Mouse (Mus musculus): Measurements from ENCODE around the gene Plgrkt.

Gene Plgrkt

DNA sequence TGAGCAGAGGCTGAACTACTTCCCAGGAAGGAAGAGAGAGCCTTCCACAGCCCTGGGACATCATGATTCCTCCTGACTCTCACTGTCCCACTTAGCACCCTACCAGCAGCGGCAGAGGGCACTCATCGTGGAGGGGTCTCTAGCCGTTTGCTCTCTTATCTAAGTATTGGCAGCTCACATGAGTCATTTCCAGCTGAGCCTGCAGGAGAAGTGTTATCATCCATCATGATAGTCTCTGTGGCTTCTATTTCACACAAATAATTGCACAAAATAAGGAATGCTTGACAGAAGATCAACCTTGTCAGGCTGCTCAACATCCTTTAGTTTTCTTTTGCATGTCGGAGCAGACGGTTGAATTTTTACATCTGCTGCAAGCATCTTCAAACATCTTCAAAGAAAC lies 6.9 kb downstream of the Plgrkt start:
- in situ Hi-C loops (cut with MboI; ENCODE audit: low sequenced_read_pairs): no loop called here

GRCm38 (mm10) chr19:29356281-29356680 lies 10.9 kb downstream of the Plgrkt start:
- in situ Hi-C loops (cut with MboI; ENCODE audit: low sequenced_read_pairs): loop anchor here (10.0 kb wide), 1 partner anchor 301 kb away; no protein-coding TSS in a partner anchor

GRCm38 (mm10) chr19:29354895-29355877 lies 12.0 kb downstream of the Plgrkt start:
- in situ Hi-C loops (cut with MboI; ENCODE audit: low sequenced_read_pairs): loop anchor here (10.0 kb wide), 1 partner anchor 300 kb away; no protein-coding TSS in a partner anchor

DNA sequence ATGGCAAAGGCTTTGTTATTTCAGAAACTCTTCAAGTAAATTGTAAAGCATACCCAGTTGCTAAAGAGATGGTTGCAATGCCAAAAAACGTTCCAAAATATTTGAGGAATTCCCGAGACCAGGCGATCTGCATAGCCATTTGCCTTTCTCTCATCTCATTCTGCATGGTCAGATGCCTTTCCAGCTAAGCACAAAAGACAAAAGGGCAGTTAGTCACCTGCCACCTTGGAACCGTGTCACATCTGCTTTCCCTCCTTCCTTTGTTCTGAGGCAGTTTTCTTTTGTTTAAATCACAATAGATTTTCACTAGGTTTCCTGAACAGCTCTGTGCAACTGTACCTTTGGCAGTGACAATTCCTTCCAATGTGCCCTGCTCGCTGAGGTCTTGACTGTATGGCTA lies 16.2 kb downstream of the Plgrkt start:
- in situ Hi-C loops (cut with MboI; ENCODE audit: low sequenced_read_pairs): loop anchor here (10.0 kb wide), 1 partner anchor 296 kb away; no protein-coding TSS in a partner anchor

DNA sequence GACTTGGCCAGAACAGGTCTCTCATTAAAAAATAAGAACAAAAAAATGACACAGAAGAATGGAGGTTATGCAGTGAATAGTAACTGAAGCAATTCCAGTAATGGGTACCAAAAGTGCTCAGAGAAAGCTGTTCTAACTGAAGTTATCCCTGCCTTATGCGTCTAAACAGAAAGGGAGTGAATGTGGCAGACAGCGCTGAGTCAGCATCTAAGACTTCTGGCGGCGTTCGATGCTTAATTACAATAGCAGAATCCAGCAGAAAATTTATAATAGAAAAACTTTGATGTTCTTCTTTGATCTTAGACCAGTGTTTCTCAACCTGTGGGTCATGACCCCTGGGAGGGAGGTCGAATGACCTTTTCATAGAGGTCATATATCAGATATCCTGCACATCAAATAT lies 21.6 kb downstream of the Plgrkt start:
- in situ Hi-C loops (cut with MboI; ENCODE audit: low sequenced_read_pairs): no loop called here

- in situ Hi-C loops (cut with MboI; ENCODE audit: low sequenced_read_pairs): no loop called here
These were observed 22.3 kb downstream of the Plgrkt start for GRCm38 (mm10) chr19:29344868-29345267.

- in situ Hi-C loops (cut with MboI; ENCODE audit: low sequenced_read_pairs): no loop called here
These were observed 24.9 kb downstream of the Plgrkt start for GRCm38 (mm10) chr19:29342281-29342680.

GRCm38 (mm10) chr19:29341029-29341428 lies 26.2 kb downstream of the Plgrkt start:
- in situ Hi-C loops (cut with MboI; ENCODE audit: low sequenced_read_pairs): no loop called here

- in situ Hi-C loops (cut with MboI; ENCODE audit: low sequenced_read_pairs): no loop called here
These were observed 30.6 kb downstream of the Plgrkt start for GRCm38 (mm10) chr19:29336624-29337023.

DNA sequence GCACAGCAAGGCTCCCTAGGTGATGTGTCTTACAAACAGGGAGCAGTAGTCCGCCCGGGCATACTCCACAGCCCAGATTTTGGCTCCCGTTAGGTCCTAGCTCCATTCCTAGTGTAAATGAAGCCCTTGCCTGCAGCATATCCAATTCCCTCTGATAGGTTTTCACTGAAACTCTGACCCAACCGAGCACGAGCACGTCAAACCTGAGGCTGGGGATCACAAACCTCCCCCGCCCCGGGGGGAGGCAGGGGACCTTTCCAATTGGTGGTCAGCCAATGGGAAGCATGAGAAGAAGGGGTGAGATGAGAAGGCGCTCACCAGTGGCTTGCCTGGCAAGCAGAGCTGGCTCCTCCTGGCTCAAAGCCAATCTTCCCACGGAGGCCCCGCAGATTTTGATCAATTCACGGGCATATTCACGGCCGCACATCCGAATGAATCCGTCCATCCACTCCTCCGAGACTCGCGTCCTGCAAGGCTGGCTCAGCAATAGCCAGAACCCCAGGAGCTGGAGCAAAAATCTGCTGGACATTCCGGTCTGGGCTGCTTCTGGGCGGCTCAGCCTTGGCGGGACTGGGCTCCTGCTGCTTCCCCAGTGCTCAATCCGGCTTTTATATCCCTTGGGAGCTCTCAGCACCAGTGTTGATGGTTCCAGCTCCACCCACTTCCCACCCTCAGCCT lies 33.0 kb downstream of the Plgrkt start, which contains the start of gene Rln1:
Rln1 (minus strand) TSS at position 603 of the 678 bp plus-strand sequence.
- in situ Hi-C loops (cut with MboI; ENCODE audit: low sequenced_read_pairs): no loop called here

- in situ Hi-C loops (cut with MboI; ENCODE audit: low sequenced_read_pairs): no loop called here
These were observed 40.2 kb downstream of the Plgrkt start for GRCm38 (mm10) chr19:29326822-29327552.

DNA sequence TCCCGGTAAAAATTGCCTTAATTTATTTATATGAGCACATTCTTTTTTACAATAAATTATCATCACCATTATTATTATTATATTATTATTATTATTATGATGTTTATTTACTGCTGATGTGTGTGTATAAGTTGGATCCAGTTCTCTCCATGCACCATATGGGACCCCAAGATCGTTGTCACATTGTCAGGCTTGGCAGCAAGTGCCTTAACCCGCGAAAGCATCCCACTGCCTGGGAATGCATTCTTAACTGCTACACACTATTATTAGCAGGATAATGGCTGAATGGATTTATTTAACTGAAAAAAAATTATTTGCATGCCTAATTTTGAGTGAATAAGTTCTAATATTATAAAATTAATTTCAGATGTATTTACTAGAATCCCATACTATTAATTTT lies 40.8 kb downstream of the Plgrkt start:
- in situ Hi-C loops (cut with MboI; ENCODE audit: low sequenced_read_pairs): no loop called here

DNA sequence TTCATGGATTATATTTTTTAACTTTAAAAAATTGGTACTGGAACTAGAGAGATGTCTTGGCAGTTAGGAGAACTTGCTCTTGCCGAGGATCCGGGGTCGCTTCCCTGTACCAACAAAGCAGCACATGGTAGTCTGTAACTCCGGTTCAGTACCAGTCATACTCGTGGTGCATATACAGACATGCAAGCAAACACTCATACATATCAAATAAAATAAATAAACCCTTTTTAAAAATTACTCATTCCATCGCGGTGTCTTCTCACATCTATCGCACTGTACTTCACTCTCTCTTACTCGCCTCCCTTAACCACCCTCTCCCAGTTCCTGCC lies 41.4 kb downstream of the Plgrkt start:
- in situ Hi-C loops (cut with MboI; ENCODE audit: low sequenced_read_pairs): no loop called here

DNA sequence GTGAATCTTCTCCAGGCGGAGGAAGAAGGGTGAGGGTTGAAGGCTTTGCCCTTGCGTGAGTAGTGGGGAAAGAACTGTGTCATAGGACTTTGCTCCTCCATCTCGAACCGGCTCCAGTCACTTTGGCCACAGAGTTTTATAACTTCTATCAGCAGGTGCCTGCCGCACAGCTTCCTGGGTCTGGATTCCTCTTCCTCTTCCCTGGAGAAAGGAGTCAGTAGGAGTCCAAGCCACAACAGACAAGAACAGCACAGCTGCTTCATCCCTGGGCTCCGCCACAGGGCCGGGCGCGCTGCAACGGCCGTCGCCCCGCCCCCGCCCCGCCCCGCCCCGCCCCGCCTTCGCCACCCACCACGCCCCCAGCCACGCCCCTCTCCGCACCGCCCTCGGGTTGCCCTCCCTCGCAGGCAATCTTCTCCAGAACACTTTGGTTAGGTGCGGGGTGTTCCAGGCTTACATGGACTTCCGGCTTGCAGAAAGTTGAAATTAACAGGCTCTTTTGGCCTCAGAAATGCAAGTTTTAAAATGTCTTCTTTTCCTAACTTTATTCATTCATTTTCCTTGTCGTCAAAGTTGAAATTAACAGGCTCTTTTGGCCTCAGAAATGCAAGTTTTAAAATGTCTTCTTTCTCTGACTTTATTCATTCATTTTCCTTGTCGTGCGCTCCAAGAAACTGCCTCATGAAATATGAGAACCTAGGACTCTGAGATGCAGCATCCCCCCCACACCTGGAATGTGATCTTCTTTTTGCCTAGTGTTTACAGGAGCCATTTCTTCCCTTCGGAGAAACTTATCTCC lies 41.9 kb downstream of the Plgrkt start, which contains the start of gene Insl6:
Insl6 (minus strand) TSS at position 304 of the 799 bp plus-strand sequence.
- in situ Hi-C loops (cut with MboI; ENCODE audit: low sequenced_read_pairs): no loop called here

DNA sequence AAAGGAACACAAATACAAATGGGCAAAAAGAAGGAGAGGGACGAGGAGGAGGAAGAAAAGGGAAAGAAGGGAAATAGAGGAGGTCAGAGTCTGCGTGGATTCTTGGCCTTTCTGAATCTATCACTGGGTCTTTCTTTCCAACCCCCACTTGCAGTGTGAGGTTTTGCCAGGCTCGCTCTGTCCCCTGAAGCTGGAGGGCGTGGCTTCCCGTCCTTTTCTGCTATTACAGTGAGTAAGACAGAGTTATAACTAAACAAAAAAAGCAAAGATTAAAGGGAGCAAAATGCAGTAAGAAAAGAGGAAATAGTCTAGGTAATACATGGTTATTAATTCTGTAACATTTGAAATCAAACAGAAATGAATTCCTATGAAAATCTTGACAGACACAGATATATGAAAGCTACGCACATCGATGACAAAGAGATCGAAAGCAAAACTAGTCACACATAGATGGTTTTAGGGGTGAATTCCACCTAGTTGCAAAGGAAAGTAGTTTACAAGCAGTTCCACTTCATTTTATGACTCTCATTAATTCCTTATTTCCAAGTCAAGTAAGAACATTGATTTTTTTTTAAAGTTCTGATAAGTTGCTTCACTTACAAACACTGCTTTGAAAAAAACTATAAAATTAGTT lies 43.7 kb downstream of the Plgrkt start:
- in situ Hi-C loops (cut with MboI; ENCODE audit: low sequenced_read_pairs): no loop called here

DNA sequence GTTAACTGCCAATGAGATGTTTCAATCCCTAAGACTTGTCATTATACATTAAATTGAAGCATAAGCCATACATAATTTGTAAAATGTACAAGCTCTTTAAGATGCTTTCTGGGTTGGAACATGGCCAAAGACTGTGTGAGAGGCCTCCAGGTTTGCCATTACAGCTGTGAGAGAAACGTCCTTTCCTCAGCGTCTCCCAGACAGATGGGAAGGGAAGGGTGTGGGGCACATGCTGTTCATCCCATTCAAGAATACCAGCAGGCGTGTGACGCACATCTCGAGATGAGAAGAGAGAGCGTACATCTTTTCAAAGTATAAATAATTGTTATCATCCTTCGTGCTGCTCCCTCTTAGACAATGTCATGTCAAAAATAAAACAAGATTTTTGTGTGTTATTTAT lies 54.5 kb downstream of the Plgrkt start:
- in situ Hi-C loops (cut with MboI; ENCODE audit: low sequenced_read_pairs): no loop called here

GRCm38 (mm10) chr19:29311791-29312190 lies 55.4 kb downstream of the Plgrkt start:
- in situ Hi-C loops (cut with MboI; ENCODE audit: low sequenced_read_pairs): no loop called here

- in situ Hi-C loops (cut with MboI; ENCODE audit: low sequenced_read_pairs): no loop called here
These were observed 58.4 kb downstream of the Plgrkt start for GRCm38 (mm10) chr19:29308832-29309231.

DNA sequence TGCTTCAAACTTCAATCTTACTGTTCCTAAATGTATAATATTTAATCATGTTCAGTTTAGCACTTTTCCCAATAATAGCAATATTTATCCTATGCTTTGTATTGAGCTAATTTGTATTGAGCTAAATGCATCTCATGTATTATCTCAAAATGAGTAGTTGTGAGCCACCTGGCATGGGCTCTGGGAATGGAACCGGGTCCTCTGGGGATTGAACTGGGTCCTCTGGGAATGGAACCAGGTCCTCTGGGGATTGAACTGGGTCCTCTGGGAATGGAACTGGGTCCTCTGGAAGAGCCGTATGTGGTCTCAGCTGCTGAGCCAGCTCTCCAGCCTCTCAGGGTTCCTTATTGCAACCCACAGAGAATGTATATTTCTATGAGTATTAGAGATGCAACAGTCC lies 65.1 kb downstream of the Plgrkt start:
- in situ Hi-C loops (cut with MboI; ENCODE audit: low sequenced_read_pairs): no loop called here

DNA sequence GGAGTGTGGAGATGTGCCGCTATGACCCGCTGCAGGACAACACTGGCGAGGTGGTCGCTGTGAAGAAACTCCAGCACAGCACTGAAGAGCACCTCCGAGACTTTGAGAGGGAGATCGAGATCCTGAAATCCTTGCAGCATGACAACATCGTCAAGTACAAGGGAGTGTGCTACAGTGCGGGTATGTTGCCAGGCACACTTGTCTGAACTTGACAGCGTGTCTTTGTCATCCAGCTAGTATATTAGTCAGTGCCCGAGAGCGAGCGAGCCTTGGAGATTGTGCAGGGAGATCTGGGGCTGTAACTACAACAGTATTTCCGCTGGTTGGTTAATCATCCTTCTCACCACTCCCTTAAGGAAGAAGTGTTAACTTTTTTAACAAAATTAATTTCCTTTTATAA lies 66.3 kb downstream of the Plgrkt start:
- in situ Hi-C loops (cut with MboI; ENCODE audit: low sequenced_read_pairs): no loop called here

Data from CH12F3 (cell line).